Mouse (Mus musculus) bone marrow, adult 2 months (tissue): ENCODE results near the gene Ciita. TPM values are rescaled to one million over a fixed set of nuclear protein-coding genes. Genes with fewer than 3 reads are reported as not detected.
A peak's percentile ranks its signal among the peaks of the same experiment; 100 is the strongest.

Source experiments
- H3K27ac ChIP-seq: fragments of 200-500 bp; 2 replicates; pipeline ENCODE4 v1.5.1; 2012; ENCODE audit warnings: low read depth, mild to moderate bottlenecking, control low read depth, inconsistent platforms, low read length; ENCODE audit not compliant: control insufficient read depth, poor library complexity, insufficient read depth
- H3K4me1 ChIP-seq: fragments of 200-500 bp; 2 replicates; pipeline ENCODE4 v1.6.1; 2011; ENCODE audit warnings: low read length; ENCODE audit not compliant: control insufficient read depth, insufficient read depth
- H3K4me3 ChIP-seq: fragments of 200-500 bp; replicated peaks from 2 replicates; pipeline ENCODE3; 2011; ENCODE audit warnings: mild to moderate bottlenecking, low read depth, low read length, control low read depth; ENCODE audit not compliant: control insufficient read depth
- CTCF ChIP-seq: fragments of 200-500 bp; IDR thresholded peaks from 2 replicates; pipeline ENCODE4 v1.5.1; 2011; ENCODE audit warnings: low read length, control low read depth; ENCODE audit not compliant: control insufficient read depth, insufficient read depth
- POLR2A ChIP-seq: fragments of 200-500 bp; IDR thresholded peaks from 2 replicates; pipeline ENCODE4 v1.6.1; 2011; ENCODE audit warnings: low read depth, mild to moderate bottlenecking, control low read depth, low read length, borderline replicate concordance; ENCODE audit not compliant: control insufficient read depth
- WGBS: fragments of 180-500 bp; shearing (Covaris S2); methylation state at CpG from one replicate; pipeline ENCODE4 v1.1.7; 2018; 5-methylcytosine and 5-hydroxymethylcytosine counted together
- polyA plus RNA-seq: library from polyadenylated mRNA; stranded (reverse); fragments of >200 nt; gene quantifications from 2 replicates; pipeline ENCODE4 v1.2.4, GENCODE M21; 2011; ENCODE audit warnings: low replicate concordance; ENCODE audit not compliant: missing spikeins, insufficient read depth, insufficient read length

Ciita gene
- polyA plus RNA-seq, result 4.0 and 11.8 TPM in 2 replicates

DNA sequence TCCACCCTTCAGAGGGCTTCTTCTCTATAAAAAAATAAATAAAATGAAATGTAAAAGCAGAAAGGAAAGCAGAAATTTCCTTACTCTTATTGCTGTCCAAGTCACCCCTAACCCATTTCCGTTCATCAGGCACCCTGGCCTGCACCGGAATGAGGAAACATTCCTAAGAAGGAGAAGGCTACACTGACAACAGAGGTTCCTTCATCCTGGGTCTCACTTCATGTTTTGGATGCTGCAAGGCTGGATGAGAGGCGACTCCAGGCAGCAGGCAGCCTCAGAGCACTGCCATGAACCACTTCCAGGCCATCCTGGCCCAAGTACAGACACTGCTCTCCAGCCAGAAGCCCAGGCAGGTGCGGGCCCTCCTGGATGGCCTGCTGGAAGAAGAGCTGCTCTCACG lies at the start of gene Ciita:
Gene Ciita, plus strand, starts transcription at position 203 of the 400 bp plus-strand sequence.
- H3K4me1 ChIP-seq, result no peaks in the 10 kb centered on the region; the same call in 1 of the 2 replicates
- WGBS, result 70% methylated on average over 5 of the region's 5 CpGs
- H3K27ac ChIP-seq, result no peak within 1 kb of the TSS
- TF ChIP-seq POLR2A, result no peak
- no peak for TF ChIP-seq CTCF
- no peak within 1 kb of the TSS for H3K4me3 ChIP-seq

DNA sequence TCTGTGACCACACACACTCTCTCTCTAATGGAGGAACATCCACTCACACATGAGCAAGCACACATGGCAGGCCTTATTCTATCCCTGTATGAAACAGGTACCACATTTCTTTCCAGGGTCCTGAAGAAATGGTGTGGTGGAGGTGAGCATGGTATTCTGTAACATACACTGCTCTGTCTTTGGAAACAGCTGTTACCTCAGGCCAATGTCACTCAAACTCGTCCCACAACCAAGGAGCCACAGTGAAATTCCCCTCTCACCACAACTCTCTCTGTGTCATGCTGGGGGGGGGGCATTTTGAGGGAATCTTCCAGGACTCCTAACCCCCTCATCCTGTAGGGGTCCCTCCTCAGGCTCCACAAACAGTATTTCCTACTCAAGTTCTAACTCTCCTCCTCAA lies 47.9 kb upstream of the Ciita start:
- Histone ChIP-seq H3K4me1 (peaks cover 2% of the 10 kb centered on the region; the same call in 1 of the 2 replicates), H3K4me3 (no peak overlapping the region), H3K27ac (no peak overlapping the region)
- WGBS, result 63% methylated on average over 1 of the region's 1 CpGs
- no peak for TF ChIP-seq CTCF
- no peak for TF ChIP-seq POLR2A

DNA sequence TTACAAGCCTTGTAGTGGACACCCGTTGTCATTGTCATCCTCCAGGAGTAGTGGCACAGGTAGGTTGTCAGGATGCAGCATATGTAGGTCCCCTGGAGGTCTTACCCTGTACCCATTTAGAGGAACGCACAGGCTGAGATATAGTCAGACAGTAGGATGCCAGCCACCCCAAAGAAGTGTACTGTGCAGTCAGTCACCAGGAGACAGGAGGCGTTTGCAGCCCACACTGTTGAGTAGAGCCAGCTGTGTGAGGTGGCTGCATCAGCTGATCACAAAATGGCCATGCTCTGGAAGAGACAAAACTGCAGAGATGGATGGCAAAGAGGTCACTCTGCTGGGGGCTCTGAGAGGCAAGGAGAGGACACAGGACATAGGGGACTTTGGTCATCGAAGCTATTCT lies 47.5 kb upstream of the Ciita start:
- H3K27ac ChIP-seq, result no peak overlapping the region
- H3K4me1 ChIP-seq, result peaks cover 2% of the 10 kb centered on the region; the same call in 1 of the 2 replicates
- WGBS, result 71% methylated on average over 4 of the region's 4 CpGs
- TF ChIP-seq POLR2A, result no peak
- TF ChIP-seq CTCF, result no peak
- no peak overlapping the region for H3K4me3 ChIP-seq

DNA sequence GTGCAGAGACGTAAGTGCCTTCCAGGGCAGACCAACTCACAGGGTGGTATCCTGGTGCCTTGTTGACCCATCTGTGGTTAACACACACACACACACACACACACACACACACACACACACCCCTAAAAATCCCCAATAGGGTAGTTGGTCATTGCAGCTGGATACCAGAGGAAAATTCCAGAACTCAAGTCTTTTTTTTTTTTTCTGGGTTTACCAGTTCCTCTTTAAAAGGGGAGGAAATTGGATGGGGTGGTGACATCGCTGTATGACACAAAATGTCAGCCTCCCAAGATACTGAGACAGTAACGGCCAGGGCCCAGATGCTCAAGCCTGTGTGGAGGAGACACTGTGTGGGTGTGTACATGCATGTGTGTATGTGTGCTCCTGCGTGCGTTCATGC lies 46.5 kb upstream of the Ciita start:
- Histone ChIP-seq H3K27ac (no peak overlapping the region), H3K4me3 (no peak overlapping the region), H3K4me1 (peaks cover 2% of the 10 kb centered on the region; the same call in 1 of the 2 replicates)
- WGBS, result 51% methylated on average over 5 of the region's 5 CpGs
- TF ChIP-seq CTCF (0 out of 2 replicates have a peak, but pooled peaks have one; percentile 4), POLR2A (no peak)

DNA sequence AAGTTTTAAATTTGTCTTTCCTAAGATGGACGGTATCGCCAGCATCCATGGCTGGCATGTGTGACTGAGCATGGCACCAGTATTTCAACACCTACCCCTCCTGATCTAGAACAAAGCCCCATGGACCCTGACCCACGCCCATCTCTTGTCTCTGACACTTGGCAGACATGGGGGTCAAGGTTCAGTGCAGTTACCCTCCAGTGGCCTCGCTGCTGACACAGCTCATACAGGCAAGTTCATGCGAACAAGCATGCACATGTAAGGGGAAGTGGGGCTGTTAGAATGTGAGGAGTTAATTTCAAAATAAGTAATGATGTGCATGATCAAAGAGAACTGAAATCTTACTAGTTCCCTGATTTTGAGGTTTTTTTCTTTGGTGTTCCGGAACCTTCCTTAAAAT lies 43.7 kb upstream of the Ciita start:
- Histone ChIP-seq H3K4me3 (no peak overlapping the region), H3K27ac (no peak overlapping the region), H3K4me1 (peaks cover 2% of the 10 kb centered on the region; the same call in 1 of the 2 replicates)
- TF ChIP-seq CTCF (no peak), POLR2A (no peak)
- 70% methylated on average over 6 of the region's 6 CpGs for WGBS

DNA sequence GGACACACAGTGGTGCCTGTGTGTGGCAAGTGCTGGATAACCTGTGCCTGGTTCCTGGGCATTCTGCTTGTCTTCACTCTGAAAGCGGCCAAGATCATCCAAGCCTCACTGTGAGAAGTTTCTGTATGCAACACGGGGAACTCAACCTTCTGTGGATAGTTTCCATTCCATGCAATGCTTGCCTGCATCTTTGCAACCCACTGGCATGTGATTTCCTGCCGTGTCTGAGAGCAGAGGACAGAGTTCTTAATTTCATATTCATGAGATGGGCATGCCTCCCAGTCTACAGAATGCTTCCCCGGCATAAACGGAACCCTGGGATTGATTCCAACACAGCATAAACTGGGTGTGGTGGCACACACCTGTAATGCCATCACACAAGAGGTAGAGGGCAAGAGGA lies 41.8 kb upstream of the Ciita start:
- H3K27ac ChIP-seq, result no peak overlapping the region
- peaks cover 2% of the 10 kb centered on the region; the same call in 1 of the 2 replicates for H3K4me1 ChIP-seq
- no peak overlapping the region for H3K4me3 ChIP-seq
- no peak for TF ChIP-seq CTCF
- WGBS, result 58% methylated on average over 5 of the region's 5 CpGs

DNA sequence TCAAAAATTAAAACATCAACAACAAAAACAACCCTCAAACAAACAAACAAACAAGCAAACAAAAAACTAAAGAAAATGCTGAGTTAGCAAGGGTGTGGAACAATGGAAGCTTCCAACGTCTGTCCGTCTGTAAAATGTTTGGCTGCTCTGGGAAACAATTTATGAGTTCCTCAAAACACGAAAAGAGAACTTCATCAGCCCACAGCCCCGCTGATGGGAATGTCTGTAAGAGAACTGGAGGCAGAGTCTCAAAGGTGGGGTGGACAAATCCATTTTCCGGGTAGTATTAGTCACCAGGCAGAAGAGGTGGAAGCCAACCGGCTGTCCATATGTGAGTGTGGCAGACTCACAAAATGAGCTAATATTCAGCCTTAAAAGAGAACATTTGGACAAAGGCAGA lies 38.5 kb upstream of the Ciita start:
- TF ChIP-seq CTCF (no peak), POLR2A (no peak)
- Histone ChIP-seq H3K4me3 (no peak overlapping the region), H3K27ac (no peak overlapping the region), H3K4me1 (no peaks in the 10 kb centered on the region; the same call in 1 of the 2 replicates)
- 10% methylated on average over 6 of the region's 6 CpGs for WGBS

DNA sequence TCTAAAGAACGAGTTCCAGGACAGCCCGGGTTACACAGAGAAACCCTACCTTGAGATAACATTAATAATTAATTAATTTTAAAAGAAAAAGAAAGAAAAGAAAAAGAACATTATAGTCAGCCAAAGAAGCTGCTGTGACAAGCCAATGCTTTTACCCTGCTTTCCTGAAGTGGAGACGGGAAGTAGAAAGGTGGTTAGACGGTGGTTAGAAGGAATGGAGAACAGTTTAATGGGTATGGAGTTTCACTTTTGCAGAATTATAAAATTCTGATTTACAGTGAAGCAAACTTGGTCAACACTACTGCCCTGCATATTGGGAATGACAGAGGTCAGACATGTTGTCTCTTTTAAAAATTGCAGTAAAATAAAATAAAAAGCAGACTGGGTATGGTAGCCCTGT lies 38.1 kb upstream of the Ciita start:
- no peak for TF ChIP-seq CTCF
- TF ChIP-seq POLR2A, result no peak
- WGBS, result 29% methylated on average over 4 of the region's 4 CpGs
- Histone ChIP-seq H3K4me3 (no peak overlapping the region), H3K27ac (no peak overlapping the region), H3K4me1 (no peaks in the 10 kb centered on the region; the same call in 1 of the 2 replicates)

DNA sequence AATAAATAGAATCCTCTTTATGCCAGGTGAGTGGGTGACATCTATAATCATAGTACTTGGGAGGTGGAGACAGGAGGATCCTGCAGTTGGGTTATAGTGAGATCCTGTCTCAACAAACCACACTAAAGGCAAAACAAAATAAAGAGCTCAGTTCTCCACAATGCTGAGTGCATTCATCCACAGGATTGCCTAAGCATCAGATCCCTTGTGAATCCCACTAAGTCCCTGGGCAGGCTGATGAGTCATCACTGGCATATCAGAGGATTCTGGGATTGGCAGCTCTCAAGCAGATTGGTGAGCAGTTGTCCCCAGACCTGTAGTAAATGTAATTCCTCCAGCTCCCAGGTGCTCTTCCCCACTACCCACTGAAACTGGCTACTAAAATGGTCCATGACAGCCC lies 36.1 kb upstream of the Ciita start:
- H3K4me1 ChIP-seq, result no peaks in the 10 kb centered on the region; the same call in 1 of the 2 replicates
- TF ChIP-seq CTCF (no peak), POLR2A (no peak)
- H3K4me3 ChIP-seq, result no peak overlapping the region
- no peak overlapping the region for H3K27ac ChIP-seq
